Mouse (Mus musculus) CH12.LX (cell line): Measurements from ENCODE around the gene Kcnip4. TPM values are rescaled to one million over a fixed set of nuclear protein-coding genes. Genes with fewer than 3 reads are reported as not detected.

Experiments
- DNase-seq: peaks from one replicate; pipeline ENCODE4 v3.0.0-alpha.2; 2013; ENCODE audit errors: extremely low read depth
- H3K27ac ChIP-seq: 2 replicates; pipeline ENCODE4 v1.5.1; 2012; ENCODE audit warnings: low read depth, mild to moderate bottlenecking, control low read depth, moderate library complexity; ENCODE audit not compliant: insufficient read depth
- H3K27me3 ChIP-seq: replicated peaks from 2 replicates; pipeline ENCODE3; 2012; ENCODE audit warnings: inconsistent platforms
- H3K36me3 ChIP-seq, 2 experiments: replicated peaks in 1 of 2; 2 replicates each; pipeline versions ENCODE3 to v1.6.1; 2012; ENCODE audit warnings: inconsistent platforms in 1 of 2, low read length in 1 of 2, mild to moderate bottlenecking in 1 of 2, mixed read lengths in 1 of 2, moderate library complexity in 1 of 2; ENCODE audit not compliant: control insufficient read depth in 1 of 2, insufficient read depth in 1 of 2
- H3K4me1 ChIP-seq, 2 experiments: 2 replicates each; pipeline ENCODE4 v1.6.1; 2012; ENCODE audit warnings: inconsistent platforms in 1 of 2, moderate library complexity in 1 of 2; ENCODE audit not compliant: insufficient read depth in 2 of 2, control insufficient read depth in 1 of 2
- H3K4me2 ChIP-seq: 2 replicates; pipeline ENCODE4 v1.6.1; 2012; ENCODE audit warnings: low read depth, mild to moderate bottlenecking, control low read depth; ENCODE audit not compliant: poor library complexity, insufficient read depth, severe bottlenecking
- H3K4me3 ChIP-seq, 3 experiments: fragments of 150-350 bp in 1 of 3; sonication (generic) in 1 of 3; replicated peaks in 1 of 3; 2 replicates each; pipeline versions ENCODE3 to v1.5.1; 2011 to 2012; ENCODE audit warnings: low read depth in 2 of 3, low read length in 2 of 3, mild to moderate bottlenecking in 2 of 3, moderate library complexity in 2 of 3, control low read depth in 1 of 3, improper control_type of control experiment in 1 of 3, inconsistent platforms in 1 of 3, mixed read lengths in 1 of 3; ENCODE audit not compliant: poor library complexity in 1 of 3
- H3K79me2 ChIP-seq: replicated peaks from 2 replicates; pipeline ENCODE4 v1.6.1; 2012; ENCODE audit warnings: mild to moderate bottlenecking, moderate library complexity; ENCODE audit not compliant: control insufficient read depth, poor library complexity, insufficient read depth, severe bottlenecking; ENCODE audit errors: extremely low read depth
- H3K9ac ChIP-seq: 2 replicates; pipeline ENCODE4 v1.6.1; 2012; ENCODE audit warnings: low read depth, mild to moderate bottlenecking, control low read depth, moderate library complexity; ENCODE audit not compliant: insufficient read depth
- H3K9me3 ChIP-seq: replicated peaks from 2 replicates; pipeline ENCODE3; 2012; ENCODE audit warnings: low read length, inconsistent platforms, mixed read lengths
- CHD1 ChIP-seq: IDR thresholded peaks from 2 replicates; pipeline ENCODE4 v1.6.1; 2012; ENCODE audit warnings: low read depth, low read length, improper control_type of control experiment, inconsistent platforms
- CHD2 ChIP-seq: IDR thresholded peaks from 2 replicates; pipeline ENCODE4 v1.6.1; 2011; ENCODE audit warnings: low read length, improper control_type of control experiment
- E2F4 ChIP-seq: IDR thresholded peaks from 2 replicates; pipeline ENCODE4 v1.6.1; 2011; ENCODE audit warnings: low read depth, low read length, improper control_type of control experiment; ENCODE audit not compliant: insufficient replicate concordance
- ELF1 ChIP-seq: IDR thresholded peaks from 2 replicates; pipeline ENCODE4 v1.6.1; 2014; ENCODE audit warnings: low read depth, mild to moderate bottlenecking, inconsistent platforms, low read length, improper control_type of control experiment
- EP300 ChIP-seq: IDR thresholded peaks from 2 replicates; pipeline ENCODE4 v1.6.1; 2011; ENCODE audit warnings: low read length, improper control_type of control experiment
- ETS1 ChIP-seq: conservative IDR thresholded peaks from 2 replicates; pipeline ENCODE4 v1.6.1; 2012; ENCODE audit warnings: low read depth, mild to moderate bottlenecking, inconsistent platforms, low read length, improper control_type of control experiment, moderate library complexity
- HCFC1 ChIP-seq: IDR thresholded peaks from 2 replicates; pipeline ENCODE4 v1.6.1; 2012; ENCODE audit warnings: low read depth, mild to moderate bottlenecking, inconsistent platforms, low read length, improper control_type of control experiment
- IRF4 ChIP-seq: IDR thresholded peaks from 2 replicates; pipeline ENCODE4 v1.6.1; 2014; ENCODE audit warnings: low read depth, mild to moderate bottlenecking, inconsistent platforms, low read length, improper control_type of control experiment
- JUN ChIP-seq: IDR thresholded peaks from 2 replicates; pipeline ENCODE4 v1.6.1; 2011; ENCODE audit warnings: low read depth, mild to moderate bottlenecking, low read length, improper control_type of control experiment, moderate library complexity; ENCODE audit not compliant: insufficient read depth
- JUND ChIP-seq: conservative IDR thresholded peaks from 2 replicates; pipeline ENCODE4 v1.6.1; 2011; ENCODE audit warnings: low read depth, low read length, improper control_type of control experiment
- KAT2A ChIP-seq: IDR thresholded peaks from 2 replicates; pipeline ENCODE4 v1.6.1; 2012; ENCODE audit warnings: low read length, improper control_type of control experiment, inconsistent platforms; ENCODE audit not compliant: insufficient replicate concordance
- MAFK ChIP-seq: IDR thresholded peaks from 2 replicates; pipeline ENCODE4 v1.6.1; 2011; ENCODE audit warnings: low read length, improper control_type of control experiment; ENCODE audit not compliant: insufficient replicate concordance
- MAX ChIP-seq: IDR thresholded peaks from 2 replicates; pipeline ENCODE4 v1.6.1; 2011; ENCODE audit warnings: low read length, improper control_type of control experiment
- MAZ ChIP-seq: IDR thresholded peaks from 2 replicates; pipeline ENCODE4 v1.6.1; 2012; ENCODE audit warnings: low read depth, mild to moderate bottlenecking, inconsistent platforms, low read length, improper control_type of control experiment, moderate library complexity
- MXI1 ChIP-seq: IDR thresholded peaks from 2 replicates; pipeline ENCODE4 v1.6.1; 2011; ENCODE audit warnings: mild to moderate bottlenecking, low read depth, low read length, improper control_type of control experiment
- MYC ChIP-seq: IDR thresholded peaks from 2 replicates; pipeline ENCODE4 v1.6.1; 2011; ENCODE audit warnings: low read depth, mild to moderate bottlenecking, improper control_type of control experiment, low read length
- NELFE ChIP-seq: IDR thresholded peaks from 2 replicates; pipeline ENCODE4 v1.6.1; 2011; ENCODE audit warnings: low read depth, low read length, improper control_type of control experiment
- NRF1 ChIP-seq: IDR thresholded peaks from 2 replicates; pipeline ENCODE4 v1.6.1; 2014; ENCODE audit warnings: low read depth, mild to moderate bottlenecking, inconsistent platforms, low read length, improper control_type of control experiment, moderate library complexity
- POLR2A ChIP-seq: IDR thresholded peaks from 2 replicates; pipeline ENCODE4 v1.6.1; 2011; ENCODE audit warnings: low read depth, mild to moderate bottlenecking, improper control_type of control experiment, low read length
- POLR2AphosphoS2 ChIP-seq: IDR thresholded peaks from 2 replicates; pipeline ENCODE4 v1.6.1; 2011; ENCODE audit warnings: low read depth, low read length, improper control_type of control experiment
- RCOR1 ChIP-seq: conservative IDR thresholded peaks from 2 replicates; pipeline ENCODE4 v1.6.1; 2012; ENCODE audit warnings: low read depth, mild to moderate bottlenecking, inconsistent platforms, low read length, improper control_type of control experiment
- SIN3A ChIP-seq: IDR thresholded peaks from 2 replicates; pipeline ENCODE4 v1.6.1; 2012; ENCODE audit warnings: low read length, improper control_type of control experiment, inconsistent platforms
- SMC3 ChIP-seq: IDR thresholded peaks from 2 replicates; pipeline ENCODE4 v1.6.1; 2011; ENCODE audit warnings: low read depth, low read length, improper control_type of control experiment
- TCF12 ChIP-seq: IDR thresholded peaks from 2 replicates; pipeline ENCODE4 v1.6.1; 2014; ENCODE audit warnings: low read depth, mild to moderate bottlenecking, inconsistent platforms, low read length, improper control_type of control experiment
- UBTF ChIP-seq: IDR thresholded peaks from 2 replicates; pipeline ENCODE4 v1.6.1; 2012; ENCODE audit warnings: low read depth, mild to moderate bottlenecking, inconsistent platforms, low read length, improper control_type of control experiment, moderate library complexity
- ZC3H11A ChIP-seq: IDR thresholded peaks from 2 replicates; pipeline ENCODE4 v1.6.1; 2012; ENCODE audit warnings: low read depth, mild to moderate bottlenecking, inconsistent platforms, low read length, improper control_type of control experiment
- ZKSCAN1 ChIP-seq: IDR thresholded peaks from 2 replicates; pipeline ENCODE4 v1.6.1; 2012; ENCODE audit warnings: low read depth, inconsistent platforms, low read length, improper control_type of control experiment, borderline replicate concordance
- ZMIZ1 ChIP-seq: IDR thresholded peaks from 2 replicates; pipeline ENCODE4 v1.6.1; 2012; ENCODE audit warnings: low read depth, mild to moderate bottlenecking, inconsistent platforms, low read length, improper control_type of control experiment
- dilution Hi-C: fragments of 300-500 bp; cut with MboI; formaldehyde crosslinking; loops from 2 replicates; pipeline ENCODE4 v1.14.3; 2020; ENCODE audit warnings: low sequenced_read_pairs; ENCODE audit not compliant: extremely low pct_unique_long_range_greater_than_20kb, extremely low pct_ligation_motif_present
- in situ Hi-C: fragments of 300-500 bp; cut with MboI; formaldehyde crosslinking; loops from 3 replicates; pipeline ENCODE4 v1.14.3; 2019; ENCODE audit warnings: low sequenced_read_pairs, low pct_ligation_motif_present, low pct_unique_long_range_greater_than_20kb, mixed read lengths
- polyA plus RNA-seq: library from polyadenylated mRNA; unstranded; fragments of >175 nt; gene quantifications from 2 replicates; pipeline ENCODE4 v1.2.1, GENCODE M21; 2012; ENCODE audit warnings: low read depth; ENCODE audit not compliant: insufficient read length
- total RNA-seq, 2 experiments: library from RNA; depleted of rRNA; stranded (reverse); fragments of 300-350 nt in 1 of 2; fragments of >200 nt in 1 of 2; gene quantifications; 2 replicates each; pipeline ENCODE4 v1.2.3; 2012 to 2014

The Kcnip4 gene
- total and polyA plus RNA-seq, 3 experiments: 0.80 TPM; not detected in 2

DNA sequence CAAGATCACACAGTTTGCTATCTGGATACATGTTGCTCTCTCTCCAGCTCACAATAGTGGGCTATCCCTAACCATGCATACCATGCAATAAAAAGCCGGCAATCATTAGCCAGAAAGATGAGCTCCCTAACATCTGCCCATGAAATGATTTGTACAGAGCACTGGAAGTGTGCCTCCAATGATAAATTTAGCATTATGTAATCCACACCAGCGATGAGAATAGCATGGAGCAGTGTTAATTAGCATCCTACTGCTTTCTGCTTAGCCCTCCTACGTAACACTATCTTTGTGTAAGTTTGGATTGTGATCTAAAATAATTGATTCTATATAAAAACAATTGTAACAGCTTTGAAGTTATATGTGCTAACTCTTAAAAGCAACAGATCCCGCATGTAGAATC is 268.7 kb downstream of the Kcnip4 start:
- in situ Hi-C loops: no loop called here

DNA sequence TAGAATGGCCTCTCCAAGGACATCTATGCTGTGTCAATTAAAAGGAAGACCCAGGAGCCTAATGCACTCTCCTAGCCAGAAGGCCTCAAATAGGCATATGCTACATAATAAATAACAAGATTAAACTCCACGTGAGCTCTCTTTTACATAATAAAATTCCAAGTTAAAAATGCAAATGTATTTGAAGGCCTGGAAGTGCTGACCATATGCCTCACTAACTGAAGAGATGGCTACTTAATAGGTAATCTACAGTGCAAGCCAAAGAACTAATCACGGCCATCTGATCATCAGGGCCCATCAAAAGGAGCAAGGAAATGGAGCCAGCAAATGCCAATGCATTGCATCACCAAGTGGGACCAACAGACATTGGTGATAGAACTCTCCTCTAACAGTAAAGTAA is 277.6 kb downstream of the Kcnip4 start:
- peaks cover 38% of the 10 kb centered on the region for H3K9me3 ChIP-seq
- TF ChIP-seq MXI1 (no peak), SMC3 (no peak), E2F4 (no peak), ZKSCAN1 (no peak), SIN3A (no peak), MAZ (no peak), NRF1 (no peak), ETS1 (no peak), JUN (no peak), JUND (no peak), POLR2AphosphoS2 (no peak), EP300 (no peak), MAX (no peak), ZC3H11A (no peak), MYC (no peak), RCOR1 (no peak), NELFE (no peak), TCF12 (no peak), CHD2 (no peak)
- H3K36me3 ChIP-seq: no peaks in the 10 kb centered on the region
- H3K4me2 ChIP-seq: no peak overlapping the region
- no peaks in the 10 kb centered on the region for H3K79me2 ChIP-seq
- no peak overlapping the region for H3K4me3 ChIP-seq
- H3K27ac ChIP-seq: no peak overlapping the region
- no peaks in the 10 kb centered on the region for H3K27me3 ChIP-seq
- no peak overlapping the region for H3K9ac ChIP-seq
- dilution Hi-C loops (no loop called here), in situ Hi-C loops (no loop called here)
- DNase-seq: no peak
- no peaks in the 10 kb centered on the region for H3K4me1 ChIP-seq

More for the DNA sequence above, 268.7 kb downstream of the Kcnip4 start:
- peaks cover 33% of the 10 kb centered on the region for H3K9me3 ChIP-seq
- H3K79me2 ChIP-seq: no peaks in the 10 kb centered on the region
- TF ChIP-seq MXI1 (no peak), ZMIZ1 (no peak), IRF4 (no peak), ELF1 (no peak), JUND (no peak), UBTF (no peak), POLR2A (no peak), HCFC1 (no peak), MAX (no peak), KAT2A (no peak), TCF12 (no peak), MAFK (no peak), E2F4 (no peak), NELFE (no peak), MYC (no peak), CHD1 (no peak), JUN (no peak)
- TF ChIP-seq, all 38 proteins: peak for 0
- H3K27me3 ChIP-seq: no peaks in the 10 kb centered on the region
- no peak overlapping the region for H3K9ac ChIP-seq
- dilution Hi-C loops: no loop called here
- H3K4me2 ChIP-seq: no peak overlapping the region
- no peaks in the 10 kb centered on the region for H3K36me3 ChIP-seq
- H3K4me3 ChIP-seq: no peak overlapping the region
- no peak for DNase-seq
- no peak overlapping the region for H3K27ac ChIP-seq
- no peaks in the 10 kb centered on the region for H3K4me1 ChIP-seq
